Mouse (Mus musculus) WW6 (cell line): ENCODE measurements around the gene Creb3l2.

Source experiments
- DNase-seq: peaks from one replicate; pipeline ENCODE4 v3.0.0-alpha.2; 2013; ENCODE audit warnings: low read depth, low spot score

Gene Creb3l2

GRCm38 (mm10) chr6:37325906-37326602 lies 115.9 kb downstream of the Creb3l2 start:
- no peak for DNase-seq

GRCm38 (mm10) chr6:37325076-37325475 lies 116.9 kb downstream of the Creb3l2 start:
- DNase-seq, result no peak

GRCm38 (mm10) chr6:37322641-37323040 lies 119.3 kb downstream of the Creb3l2 start:
- no peak for DNase-seq

- no peak for DNase-seq
Measured at GRCm38 (mm10) chr6:37322088-37322487, 119.9 kb downstream of the Creb3l2 start.

GRCm38 (mm10) chr6:37317904-37318303 lies 124.0 kb downstream of the Creb3l2 start:
- DNase-seq, result no peak

- DNase-seq, result no peak
Measured at GRCm38 (mm10) chr6:37315440-37315839, 126.5 kb downstream of the Creb3l2 start.

GRCm38 (mm10) chr6:37310601-37311000 lies 131.3 kb downstream of the Creb3l2 start:
- no peak for DNase-seq

GRCm38 (mm10) chr6:37306616-37307015 lies 135.3 kb downstream of the Creb3l2 start:
- no peak for DNase-seq

GRCm38 (mm10) chr6:37300492-37300891 lies 141.5 kb downstream of the Creb3l2 start:
- DNase-seq, result no peak

- peak; percentile 24 for DNase-seq
Measured at GRCm38 (mm10) chr6:37299562-37300390, 142.2 kb downstream of the Creb3l2 start, which contains the start of gene Dgki. Gene Dgki, minus strand, starts transcription at chr6:37300184.

GRCm38 (mm10) chr6:37298982-37299381 lies 143.0 kb downstream of the Creb3l2 start:
- no peak for DNase-seq

GRCm38 (mm10) chr6:37297744-37298482 lies 144.0 kb downstream of the Creb3l2 start:
- no peak for DNase-seq

GRCm38 (mm10) chr6:37292068-37292467 lies 149.9 kb downstream of the Creb3l2 start:
- no peak for DNase-seq

- DNase-seq, result no peak
Measured at GRCm38 (mm10) chr6:37291171-37291570, 150.8 kb downstream of the Creb3l2 start.

GRCm38 (mm10) chr6:37290691-37291090 lies 151.3 kb downstream of the Creb3l2 start:
- DNase-seq, result no peak

- no peak for DNase-seq
Measured at GRCm38 (mm10) chr6:37286134-37286533, 155.8 kb downstream of the Creb3l2 start.

- no peak for DNase-seq
Measured at GRCm38 (mm10) chr6:37284879-37285278, 157.1 kb downstream of the Creb3l2 start.

GRCm38 (mm10) chr6:37283336-37283735 lies 158.6 kb downstream of the Creb3l2 start:
- no peak for DNase-seq

GRCm38 (mm10) chr6:37282659-37283058 lies 159.3 kb downstream of the Creb3l2 start:
- DNase-seq, result no peak
